Mouse (Mus musculus): ENCODE data around the gene Sertad4.
A peak's percentile ranks its signal among the peaks of the same experiment; 100 is the strongest.

Gene Sertad4

DNA sequence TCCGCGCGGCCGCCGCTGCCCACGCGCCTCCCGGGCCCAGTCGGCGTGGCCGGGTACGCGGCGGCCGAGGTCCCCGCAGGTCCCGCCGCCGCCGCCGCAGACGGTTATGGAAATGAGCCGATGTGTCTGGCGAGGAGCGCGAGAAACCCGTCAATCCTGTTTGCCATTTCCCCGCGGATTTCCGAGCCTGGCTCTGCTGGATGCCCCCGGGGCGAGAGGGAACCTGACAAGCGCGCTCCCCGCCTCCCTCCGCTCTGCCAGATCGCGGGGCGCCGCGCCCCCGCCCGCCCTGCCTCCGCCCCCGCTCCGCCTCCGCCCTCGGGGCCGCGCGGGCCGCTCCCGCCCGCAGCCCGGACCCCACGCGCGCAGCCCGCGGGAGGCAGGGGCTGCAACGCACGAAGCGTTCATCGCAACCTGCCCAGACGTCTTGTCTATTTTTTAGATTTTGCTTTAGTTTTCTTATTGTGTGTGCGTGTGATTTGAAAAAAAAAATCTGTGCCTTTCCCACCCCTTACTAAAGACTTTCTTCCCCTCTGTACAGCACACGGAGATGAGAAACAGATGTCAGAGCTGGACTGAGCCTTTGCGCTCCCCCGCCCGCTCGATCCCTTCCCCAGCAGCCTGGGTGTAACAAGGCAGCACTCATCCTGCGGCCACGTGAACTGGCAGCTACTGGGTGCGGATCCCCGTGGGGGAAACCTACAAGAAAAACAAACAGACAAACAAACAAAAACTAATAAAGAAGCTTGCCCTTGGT, at the start of gene Sertad4:
Gene Sertad4 (minus strand): TSS at position 283 of the 757 bp plus-strand sequence.
- peak; percentile 85 for DNase-seq

DNA sequence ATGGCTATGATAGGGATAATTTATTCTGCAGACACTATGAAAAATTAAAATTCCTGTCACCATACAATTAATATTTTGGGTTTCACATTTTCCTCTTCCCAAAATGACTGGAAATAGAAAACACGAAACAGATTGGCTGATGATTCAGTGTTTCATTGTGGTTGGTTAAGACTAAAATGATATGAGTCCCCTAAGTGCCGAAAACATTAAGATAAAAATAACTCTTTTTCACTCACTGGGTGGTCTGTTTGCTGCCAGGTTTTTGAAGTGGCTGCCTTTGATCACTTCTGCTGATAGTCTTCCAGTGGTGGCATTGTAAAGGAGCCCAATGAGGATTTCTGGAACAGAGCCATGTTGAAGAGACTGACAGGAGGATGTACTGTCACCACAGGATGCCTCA, 46.0 kb upstream of the Sertad4 start:
- DNase-seq, result no peak

DNA sequence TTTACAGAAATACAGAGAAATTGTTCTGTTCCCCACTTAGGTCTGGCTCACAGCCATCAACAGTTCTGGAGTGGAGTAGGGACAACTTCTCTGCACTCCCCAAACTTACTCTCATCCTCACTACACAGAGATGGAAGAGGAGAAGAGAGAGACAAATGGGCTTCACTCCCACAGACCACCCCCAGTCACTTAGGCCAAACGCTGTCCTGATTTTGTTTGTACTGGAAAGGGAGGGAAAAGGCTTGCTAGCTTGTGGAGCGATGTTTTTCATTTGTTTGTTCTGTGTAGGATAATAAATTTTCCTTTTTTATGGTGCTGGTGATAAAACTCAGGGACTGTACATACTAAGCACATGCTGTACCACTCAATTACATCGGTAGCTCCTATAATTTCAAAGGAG, 45.4 kb upstream of the Sertad4 start:
- no peak for DNase-seq

DNA sequence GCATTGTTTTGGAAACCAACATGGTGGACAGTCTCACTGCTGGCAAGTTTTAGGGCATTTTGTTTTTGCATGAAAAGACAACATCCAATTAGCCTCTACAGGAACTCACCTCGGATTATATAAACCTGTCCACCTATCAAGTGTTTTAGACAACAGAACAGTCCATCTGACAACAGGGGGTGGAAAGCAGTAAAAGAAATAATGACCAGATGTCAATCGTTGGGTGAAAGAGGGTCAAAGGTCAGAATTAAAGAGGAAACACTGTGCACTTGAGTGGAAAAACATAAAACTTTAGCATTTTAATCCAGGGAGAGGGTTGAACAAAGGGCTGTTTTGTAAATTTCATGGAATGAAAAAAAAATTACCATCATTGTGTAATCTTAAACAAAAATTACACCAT, 43.2 kb upstream of the Sertad4 start:
- DNase-seq, result no peak

DNA sequence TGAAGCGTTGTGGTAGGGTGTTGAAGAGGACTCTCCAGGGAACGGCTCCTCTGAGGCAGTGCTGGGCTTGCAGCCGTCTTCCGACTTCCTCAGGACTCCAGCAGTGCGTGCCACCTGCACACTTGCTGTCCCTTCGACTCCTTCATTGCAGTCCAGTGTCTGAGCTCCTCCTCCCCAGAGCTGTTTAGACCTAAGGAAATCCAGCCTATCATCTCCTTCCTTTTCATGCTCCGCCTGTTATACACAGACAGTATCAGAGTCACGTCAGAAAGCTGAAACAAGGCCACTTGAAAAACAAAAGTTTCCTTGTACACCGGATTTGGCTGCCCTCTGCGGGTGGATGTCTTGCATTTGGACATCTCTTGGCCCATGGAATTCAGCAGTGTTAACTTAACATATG, 41.7 kb upstream of the Sertad4 start:
- DNase-seq, result peak; percentile 36

DNA sequence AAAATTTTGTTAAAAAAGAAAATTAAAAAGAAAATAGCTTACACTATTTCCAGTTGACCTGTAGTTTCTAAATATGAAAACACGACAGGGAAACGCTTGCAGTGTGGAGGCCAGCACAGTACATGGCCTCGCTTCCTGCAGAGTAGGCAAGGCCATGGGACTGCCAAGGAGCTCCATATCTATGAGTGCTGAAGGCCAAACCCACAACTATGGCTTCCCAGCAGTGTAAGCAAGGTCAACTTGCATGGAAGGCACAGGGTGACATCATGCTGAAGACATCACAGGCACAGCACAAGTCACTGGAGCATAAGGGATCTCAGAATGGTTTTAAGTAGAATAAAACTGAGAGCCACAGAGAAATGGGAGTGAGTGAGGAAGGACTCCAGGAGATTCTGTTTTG, 40.5 kb upstream of the Sertad4 start:
- no peak for DNase-seq

DNA sequence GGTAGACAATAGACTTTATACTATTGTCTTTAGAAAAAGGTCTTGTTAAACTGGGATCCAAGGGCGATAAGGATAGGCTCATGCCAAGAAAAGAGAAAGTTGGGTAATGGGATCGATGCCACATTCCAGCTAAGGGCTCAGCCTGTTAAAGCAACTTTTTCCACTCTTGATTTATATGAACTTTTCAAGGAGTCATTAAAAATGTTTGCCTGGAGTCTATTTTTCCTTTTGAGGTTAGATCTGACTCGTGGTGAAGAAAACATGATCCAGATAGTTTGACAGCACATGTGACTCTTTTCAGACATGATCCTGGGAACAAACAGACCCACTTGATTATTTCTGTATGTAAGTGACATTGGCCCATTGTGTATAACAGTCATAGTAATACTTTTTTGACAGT, 35.2 kb upstream of the Sertad4 start:
- DNase-seq, result no peak

DNA sequence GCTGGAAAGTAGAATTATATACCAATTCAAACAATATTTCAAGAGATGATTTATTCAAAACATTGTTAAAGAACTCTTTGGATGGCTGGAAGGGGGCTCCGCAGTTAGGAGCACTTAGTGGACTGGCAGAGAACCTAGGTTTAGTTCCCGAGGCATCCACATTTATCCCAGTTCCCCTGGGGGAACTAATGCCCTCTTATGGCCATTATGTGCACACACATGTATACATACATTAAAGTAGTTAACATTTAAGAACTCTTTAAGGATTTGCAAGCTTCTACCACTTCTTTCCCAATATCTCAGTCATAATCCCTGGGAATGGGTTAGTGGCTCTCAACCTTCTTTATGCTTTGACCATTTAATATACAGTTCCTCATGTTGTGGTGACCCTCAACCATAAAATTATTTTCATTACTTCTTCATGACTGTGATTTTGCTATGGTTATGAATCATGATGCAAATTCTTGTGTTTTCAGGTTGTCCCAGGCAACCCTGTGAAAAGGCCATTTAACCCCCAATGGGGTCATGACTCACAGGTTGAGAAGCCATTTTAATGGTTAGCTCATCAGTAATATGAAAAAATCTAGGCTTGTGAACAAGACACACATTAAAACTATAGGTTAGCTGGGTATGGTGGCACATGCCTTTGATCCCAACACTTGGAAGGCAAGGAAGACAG, 27.2 kb upstream of the Sertad4 start:
- no peak for DNase-seq

DNA sequence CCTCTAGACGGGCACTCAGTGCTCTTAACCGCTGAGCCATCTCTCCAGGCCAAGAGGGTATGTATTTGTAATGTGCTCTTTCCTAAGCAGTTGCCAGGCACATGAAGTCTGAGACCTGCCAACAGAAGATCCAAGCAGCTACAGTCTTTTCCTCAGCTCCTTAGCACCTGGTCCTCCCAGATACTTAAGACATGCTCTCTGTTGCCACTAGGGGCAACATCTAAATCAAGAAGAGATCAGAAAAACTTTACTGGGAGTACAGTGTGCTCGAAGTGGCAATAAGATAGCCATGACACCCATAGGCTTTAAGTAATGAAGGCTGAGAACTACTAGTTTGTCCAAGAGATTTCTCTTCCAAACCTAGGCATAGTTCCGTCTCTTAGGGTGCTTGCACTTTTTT, 24.6 kb upstream of the Sertad4 start:
- DNase-seq, result no peak

DNA sequence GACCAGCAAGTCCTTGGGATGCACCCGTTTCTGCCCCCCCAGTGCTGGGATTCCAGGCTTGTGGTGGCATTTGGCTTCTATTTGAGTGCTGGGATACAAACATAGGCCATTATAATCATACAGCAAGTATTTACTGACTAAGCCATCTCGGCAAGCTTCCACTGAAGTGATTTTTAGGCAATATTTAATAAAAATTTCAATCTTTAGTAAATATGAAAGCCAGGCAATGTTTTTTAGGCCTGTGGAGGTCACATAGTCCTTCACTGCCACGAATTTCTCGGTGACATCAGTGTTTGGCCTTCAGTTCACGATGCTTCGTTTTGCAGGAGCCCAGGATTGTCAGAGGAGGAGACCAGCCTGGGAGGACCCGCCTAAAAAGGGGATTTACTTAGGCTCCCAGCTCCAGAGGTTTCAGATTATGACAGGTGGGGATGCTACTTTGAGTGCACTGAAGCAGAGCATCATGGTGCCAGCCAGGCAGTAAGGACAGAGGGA, 23.6 kb upstream of the Sertad4 start:
- DNase-seq, result no peak

DNA sequence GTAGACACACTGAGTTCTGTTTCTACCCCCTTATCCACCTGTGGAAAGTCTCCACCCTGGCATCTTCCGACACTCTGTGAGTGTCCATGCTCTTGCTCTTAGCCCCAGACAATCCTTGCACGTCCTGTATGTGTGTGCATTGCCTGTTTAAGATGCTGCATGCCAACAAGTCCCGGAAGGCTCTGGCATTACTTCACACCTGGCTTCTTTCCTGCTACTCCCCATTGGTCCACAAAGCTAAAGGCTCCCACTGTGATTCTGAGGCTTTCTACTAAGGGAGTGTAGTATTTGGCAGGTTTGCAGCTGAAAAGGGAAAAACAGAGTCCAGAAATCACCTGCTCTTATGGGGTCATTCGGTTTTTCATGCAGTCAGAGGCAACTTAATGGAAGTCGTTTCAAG, 17.3 kb upstream of the Sertad4 start:
- DNase-seq, result no peak

DNA sequence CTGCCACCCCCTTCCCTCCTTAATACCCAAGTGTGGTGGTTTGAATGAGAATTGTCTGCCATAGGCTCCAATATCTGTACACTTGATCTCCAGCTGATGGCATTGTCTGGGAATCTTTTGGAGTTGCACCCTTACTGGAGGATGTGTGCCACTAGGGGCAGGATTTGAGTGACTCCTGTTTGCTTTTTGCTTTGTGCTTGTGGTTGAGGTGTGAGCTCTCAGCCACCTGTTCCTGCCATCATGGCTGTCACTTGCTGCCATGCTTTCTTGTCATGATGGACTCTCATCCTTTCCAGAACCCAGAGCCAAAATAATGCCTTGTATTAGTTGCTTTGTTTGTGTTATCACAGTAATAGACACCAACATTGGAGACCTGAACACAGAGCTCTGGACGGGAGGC, 14.2 kb upstream of the Sertad4 start:
- no peak for DNase-seq

DNA sequence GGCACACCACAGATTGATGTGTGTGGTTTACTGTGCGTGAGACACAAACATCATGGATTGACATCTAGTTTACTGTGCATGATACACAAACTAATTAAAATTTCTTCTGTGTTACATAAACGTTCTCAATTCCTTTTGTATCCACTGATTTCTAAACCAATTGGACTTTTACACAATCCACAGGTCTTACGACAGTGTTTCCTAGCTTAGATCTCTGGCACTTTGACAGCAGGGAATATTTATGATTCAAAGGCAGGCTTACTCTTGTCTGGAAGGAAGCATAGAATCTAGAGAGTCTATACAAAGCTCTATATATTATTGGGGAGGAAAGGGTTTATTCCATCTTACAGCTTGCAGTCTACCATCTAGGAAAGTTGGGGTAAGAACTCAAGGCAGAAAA, 8.9 kb upstream of the Sertad4 start:
- no peak for DNase-seq

DNA sequence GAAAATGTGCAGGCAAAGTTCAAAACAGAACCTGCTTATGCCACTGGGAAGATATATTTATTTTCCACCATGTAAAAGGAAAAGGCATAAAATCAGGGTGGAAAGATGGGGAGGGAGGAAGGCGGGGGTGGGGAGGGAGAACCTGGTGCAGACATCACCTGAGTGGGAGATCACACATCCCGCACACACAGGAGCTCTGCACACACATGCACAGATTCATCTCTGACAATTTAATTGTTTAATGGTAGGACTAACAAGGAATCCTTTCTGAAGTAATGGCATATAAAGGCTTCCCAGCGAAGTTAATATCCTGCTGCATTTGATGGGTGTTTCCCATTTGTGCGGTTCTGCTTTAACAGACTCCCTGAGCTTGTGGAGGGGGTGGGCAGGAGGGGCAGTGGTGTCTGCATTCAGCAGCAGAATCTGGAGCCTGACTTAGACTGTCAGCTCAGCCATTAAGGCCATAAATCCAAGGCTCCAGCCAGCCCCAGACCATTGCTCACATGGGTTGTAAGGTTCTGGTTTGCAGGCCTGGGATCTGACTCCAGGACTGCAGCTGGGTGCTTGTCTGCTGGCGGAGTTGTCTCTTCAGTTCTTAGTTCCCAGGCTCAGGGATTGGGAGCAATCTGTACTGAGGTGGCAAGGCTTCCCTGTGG, 5.9 kb upstream of the Sertad4 start:
- no peak for DNase-seq

DNA sequence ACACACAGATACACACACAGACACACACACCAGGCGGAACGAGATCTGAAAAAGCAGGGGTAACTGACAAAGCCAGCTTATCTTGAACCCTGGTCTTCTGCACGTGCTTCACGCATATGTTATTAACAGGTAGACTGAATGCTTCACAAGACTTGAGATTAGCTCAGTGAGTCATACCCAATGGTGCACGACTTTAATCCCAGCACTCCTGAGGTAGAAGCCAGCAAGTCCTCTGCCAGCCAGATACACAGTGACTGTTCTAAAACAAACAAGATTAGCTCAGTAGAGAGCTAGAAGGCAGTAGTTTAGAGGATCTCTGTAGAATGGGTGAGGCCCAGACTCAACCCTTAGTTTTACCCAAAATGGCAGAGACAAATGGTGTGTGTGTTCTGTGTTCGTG, 4.7 kb upstream of the Sertad4 start:
- DNase-seq, result no peak

DNA sequence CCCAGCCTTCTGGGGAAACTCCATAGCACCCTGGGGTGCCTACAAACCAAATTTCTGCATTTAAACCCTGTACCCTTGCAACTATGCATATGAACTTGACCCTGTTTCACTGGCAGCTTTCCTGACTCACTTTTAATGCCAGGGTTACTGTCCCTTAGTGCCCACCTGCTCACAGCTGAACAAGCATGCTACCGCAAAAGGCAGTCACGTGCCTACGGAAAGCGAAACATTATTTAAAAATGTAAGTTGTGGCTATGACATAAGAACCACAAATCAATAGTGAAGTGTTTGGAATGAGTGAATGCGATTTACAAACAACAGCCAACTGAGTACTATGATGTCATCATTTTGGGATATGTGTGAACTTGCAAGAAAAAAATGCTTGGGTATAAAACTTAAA, 2.0 kb upstream of the Sertad4 start:
- DNase-seq, result no peak

DNA sequence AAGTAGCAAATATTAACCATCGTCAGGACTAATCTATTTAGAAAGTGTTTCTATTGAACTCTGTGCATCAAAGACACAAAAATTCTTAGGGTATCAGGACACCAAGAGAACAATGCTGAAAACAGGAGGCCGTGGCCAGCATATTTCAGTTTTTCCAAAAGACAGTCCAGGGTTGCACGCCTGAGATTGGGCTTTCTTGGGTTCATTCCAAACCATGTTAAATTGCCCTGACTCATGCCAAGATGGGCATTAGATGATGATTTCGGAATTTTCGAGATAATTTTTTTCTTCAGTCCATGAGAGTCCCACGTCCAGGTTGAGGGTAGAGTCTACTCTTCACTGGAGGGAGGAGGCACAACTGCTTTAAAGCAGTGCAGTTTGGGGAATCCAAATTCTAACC, 1.4 kb upstream of the Sertad4 start:
- DNase-seq, result no peak

DNA sequence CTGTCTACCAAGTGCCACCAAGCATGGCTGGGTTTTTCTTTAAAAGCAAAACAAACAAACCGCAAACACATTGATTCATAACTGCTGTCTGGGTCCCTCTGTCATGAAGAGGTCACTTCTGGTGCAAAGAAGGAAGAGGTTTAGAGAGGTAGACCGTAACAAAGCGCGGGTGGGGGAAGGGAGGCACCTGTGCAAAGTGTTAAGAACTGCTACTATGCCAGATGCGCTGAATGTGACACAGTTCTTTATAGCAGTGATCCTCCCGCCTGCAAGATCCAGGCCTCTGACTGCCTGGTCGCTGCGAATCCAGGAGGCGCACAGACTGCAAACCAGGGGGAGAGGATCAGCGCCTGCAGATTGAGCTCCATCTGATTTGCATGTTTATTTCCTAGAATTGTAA, 855 bp upstream of the Sertad4 start:
- DNase-seq, result peak; percentile 35

DNA sequence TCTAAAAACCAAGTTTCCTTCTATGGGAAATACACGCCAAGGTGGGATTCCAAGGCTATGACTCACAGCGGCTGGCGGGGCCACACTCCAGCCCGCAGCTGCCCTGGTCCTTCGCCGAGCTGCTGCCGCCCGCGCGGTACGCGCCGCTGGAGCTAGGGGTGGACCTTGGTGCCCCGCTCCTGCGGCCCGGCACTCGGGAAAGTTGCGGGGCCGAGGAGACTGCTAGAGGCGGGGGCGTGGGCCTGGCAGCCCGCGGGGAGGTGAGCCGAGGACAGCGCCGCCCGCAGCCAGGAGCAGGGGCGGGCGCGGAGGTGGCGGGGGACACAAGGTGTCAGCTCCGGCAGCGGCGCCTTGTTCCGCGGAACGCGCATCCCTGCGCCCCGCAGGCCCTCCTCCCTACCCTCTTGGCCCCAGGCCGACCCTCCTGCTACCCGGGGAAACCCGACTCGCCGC, 711 bp downstream of the Sertad4 start:
- DNase-seq, result peak; percentile 74

DNA sequence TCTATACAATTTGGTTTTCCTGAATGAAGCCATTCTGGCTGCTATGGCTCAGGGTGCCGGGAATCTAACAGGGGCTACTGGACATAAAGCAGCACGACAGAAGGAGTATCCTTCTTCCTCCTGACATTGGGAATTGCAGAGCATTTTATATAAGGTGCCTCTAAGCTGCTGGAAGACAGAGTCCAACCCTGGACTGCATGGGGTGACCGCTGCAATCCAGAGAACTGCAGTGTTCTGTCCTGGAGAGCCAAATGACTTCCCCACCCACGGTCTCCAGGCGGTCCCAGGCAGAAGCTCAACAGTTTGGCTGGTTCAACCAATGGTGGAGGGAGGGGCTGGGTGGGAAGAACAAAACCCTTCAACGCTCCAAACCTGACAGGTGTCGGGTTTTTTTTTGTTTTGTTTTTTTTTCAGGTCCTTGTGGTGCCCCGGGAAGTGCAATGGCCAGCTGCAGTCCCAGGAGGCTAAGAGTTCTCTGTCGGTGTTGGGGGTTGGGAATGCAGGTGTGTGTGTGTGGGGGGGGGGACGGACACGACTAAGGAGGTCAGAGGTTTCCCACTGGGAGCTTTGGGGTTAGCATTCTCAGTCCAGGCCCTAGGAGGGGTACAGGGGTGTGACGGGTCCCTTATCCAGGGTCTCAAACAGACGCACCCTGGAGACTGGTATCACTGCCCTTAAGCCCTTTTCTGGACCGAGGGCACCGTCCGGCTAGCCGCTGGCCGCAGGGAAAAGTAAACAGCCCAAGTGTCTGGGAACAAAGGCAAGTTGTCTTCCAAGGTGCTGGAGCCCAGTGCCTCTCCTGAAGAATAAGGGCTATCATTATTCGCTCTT, 1.4 kb downstream of the Sertad4 start:
- peak; percentile 32 for DNase-seq

DNA sequence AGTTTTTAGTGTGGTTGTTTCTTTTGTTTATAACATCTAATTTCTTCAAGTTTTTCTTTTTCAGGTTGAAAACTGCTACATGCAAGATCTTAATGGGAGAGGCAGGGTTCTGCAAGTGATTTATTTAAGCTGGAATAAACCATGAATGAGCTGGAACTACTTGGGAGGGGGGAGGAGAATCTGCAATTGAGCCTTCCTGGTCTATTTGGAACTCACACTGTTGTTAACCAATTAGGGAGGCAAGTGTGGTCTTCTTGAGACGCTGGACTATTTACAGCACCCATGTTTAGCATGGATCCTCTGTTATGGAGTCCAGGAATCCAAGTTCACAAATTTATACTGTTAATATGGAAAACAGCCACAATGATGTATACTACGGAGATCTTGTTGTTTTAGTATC, 2.1 kb downstream of the Sertad4 start:
- no peak for DNase-seq

DNA sequence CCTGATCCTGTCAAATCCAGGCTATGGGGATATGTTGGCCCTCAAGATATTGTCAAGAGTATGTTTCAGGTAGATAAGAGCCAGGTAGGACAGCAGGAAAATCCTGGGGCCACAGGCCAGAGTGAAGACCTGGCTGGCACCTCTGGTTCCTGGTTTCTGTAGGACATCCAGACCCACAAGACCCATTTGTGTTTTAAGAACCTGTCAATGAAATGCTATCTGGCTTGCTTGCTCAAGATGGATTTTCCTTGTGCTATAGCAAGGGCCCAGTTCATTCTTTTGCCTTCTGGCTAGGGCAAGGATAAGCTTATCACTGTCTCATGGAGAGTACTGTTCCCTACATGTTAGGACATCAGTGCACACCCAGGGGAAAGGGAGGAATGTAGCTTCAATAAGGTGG, 3.5 kb downstream of the Sertad4 start:
- no peak for DNase-seq

DNA sequence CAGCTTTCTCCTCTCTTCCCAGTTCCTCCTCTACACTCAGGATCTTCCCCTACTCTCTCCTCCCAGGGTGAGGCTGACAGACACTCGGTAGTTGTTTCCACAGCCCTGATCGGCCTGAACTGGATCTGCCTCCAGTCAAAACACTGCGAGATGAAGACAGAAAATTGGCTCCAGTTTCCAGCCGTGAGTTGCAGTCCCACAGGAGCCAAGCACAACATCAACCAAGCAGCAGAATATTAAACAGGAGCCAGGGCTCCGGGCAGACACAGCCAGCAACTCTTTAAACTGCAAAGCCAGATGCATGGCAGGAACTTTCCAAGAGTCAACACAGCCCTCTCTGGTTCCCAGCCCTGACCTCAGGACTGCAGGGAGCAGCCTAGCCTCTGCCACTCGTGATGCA, 3.9 kb downstream of the Sertad4 start:
- DNase-seq, result peak; percentile 63
